Mouse (Mus musculus): ENCODE measurements around the gene Add2. TPM values are rescaled to one million over a fixed set of nuclear protein-coding genes. Genes with fewer than 3 reads are reported as not detected.
A peak's percentile ranks its signal among the peaks of the same experiment; 100 is the strongest.

The Add2 gene
- polyA plus RNA-seq, 1 experiment from 2014 or later: 19.1 TPM

DNA sequence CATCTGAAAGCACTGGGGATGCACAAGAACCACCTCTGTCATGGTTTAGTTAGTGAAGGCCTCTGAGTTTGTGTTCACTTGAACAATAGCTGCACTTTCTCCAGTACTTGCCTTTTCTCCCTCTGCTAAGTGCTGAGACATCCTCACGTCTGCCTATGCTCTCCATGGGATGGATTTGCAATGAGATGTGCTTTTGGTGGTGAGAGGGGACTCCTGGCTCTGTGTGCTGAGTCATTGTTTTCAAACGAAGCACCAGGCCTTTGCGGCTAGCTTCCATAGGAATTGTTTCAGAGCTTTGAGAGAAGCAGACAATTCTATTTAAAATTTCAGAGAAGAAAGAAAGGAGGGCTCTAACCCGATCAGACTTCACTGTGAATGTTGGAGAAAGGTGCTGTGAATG lies 76.2 kb downstream of the Add2 start:
- Histone ChIP-seq H3K9me3 (replicated peaks; ENCODE audit: control insufficient read depth, low read length) (no peaks in the 10 kb centered on the region), H3K27me3 (ENCODE audit: control insufficient read depth, insufficient read depth, low read length) (no peaks in the 10 kb centered on the region), H3K36me3 (replicated peaks; ENCODE audit: control insufficient read depth, insufficient read depth, low read depth, low read length) (no peaks in the 10 kb centered on the region), H3K9ac (replicated peaks; ENCODE audit: low read length) (no peak overlapping the region), H3K27ac (replicated peaks; ENCODE audit: low read depth, low read length) (no peak overlapping the region), H3K4me2 (ENCODE audit: low read depth, low read length) (no peak overlapping the region), H3K4me3 (ENCODE audit: low read depth, low read length) (no peak overlapping the region), H3K4me1 (ENCODE audit: control insufficient read depth, insufficient read depth, low read length) (no peaks in the 10 kb centered on the region)
- no peak for DNase-seq (ENCODE audit: low spot score)
- no peak for ATAC-seq (replicated peaks; ENCODE audit: insufficient number of reproducible peaks, low FRiP score, low TSS enrichment, low read depth)
- 74% methylated on average over 4 of the region's 4 CpGs for WGBS

DNA sequence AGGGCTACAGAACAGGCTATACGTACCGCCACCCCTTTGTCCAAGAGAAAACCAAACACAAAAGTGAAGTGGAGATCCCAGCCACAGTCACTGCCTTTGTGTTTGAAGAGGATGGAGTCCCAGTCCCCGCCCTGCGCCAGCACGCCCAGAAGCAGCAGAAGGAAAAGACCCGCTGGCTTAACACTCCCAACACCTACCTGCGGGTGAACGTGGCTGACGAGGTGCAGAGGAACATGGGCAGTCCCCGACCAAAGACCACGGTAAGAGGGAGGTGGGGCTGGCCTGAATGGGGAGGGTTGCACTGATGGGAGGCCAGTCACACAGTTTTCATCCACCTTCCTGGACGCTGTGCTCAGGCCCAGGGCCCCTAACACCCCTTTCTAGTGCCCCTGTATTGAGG lies 77.6 kb downstream of the Add2 start:
- H3K4me3 ChIP-seq (ENCODE audit: low read depth, low read length): no peak overlapping the region
- H3K36me3 ChIP-seq (replicated peaks; ENCODE audit: control insufficient read depth, insufficient read depth, low read depth, low read length): no peaks in the 10 kb centered on the region
- H3K27ac ChIP-seq (replicated peaks; ENCODE audit: low read depth, low read length): no peak overlapping the region
- no peak overlapping the region for H3K9ac ChIP-seq (replicated peaks; ENCODE audit: low read length)
- no peaks in the 10 kb centered on the region for H3K4me1 ChIP-seq (ENCODE audit: control insufficient read depth, insufficient read depth, low read length)
- no peak overlapping the region for H3K4me2 ChIP-seq (ENCODE audit: low read depth, low read length)
- ATAC-seq (replicated peaks; ENCODE audit: insufficient number of reproducible peaks, low FRiP score, low TSS enrichment, low read depth) (no peak), DNase-seq (ENCODE audit: low spot score) (no peak)
- WGBS: 83% methylated on average over 12 of the region's 12 CpGs
- no peaks in the 10 kb centered on the region for H3K27me3 ChIP-seq (ENCODE audit: control insufficient read depth, insufficient read depth, low read length)
- H3K9me3 ChIP-seq (replicated peaks; ENCODE audit: control insufficient read depth, low read length): no peaks in the 10 kb centered on the region

- no peaks in the 10 kb centered on the region for H3K27me3 ChIP-seq (ENCODE audit: control insufficient read depth, insufficient read depth, low read length)
- no peaks in the 10 kb centered on the region for H3K4me1 ChIP-seq (ENCODE audit: control insufficient read depth, insufficient read depth, low read length)
- H3K4me2 ChIP-seq (ENCODE audit: low read depth, low read length): no peak overlapping the region
- no peaks in the 10 kb centered on the region for H3K9me3 ChIP-seq (replicated peaks; ENCODE audit: control insufficient read depth, low read length)
- no peak for ATAC-seq (replicated peaks; ENCODE audit: insufficient number of reproducible peaks, low FRiP score, low TSS enrichment, low read depth)
- no peak overlapping the region for H3K27ac ChIP-seq (replicated peaks; ENCODE audit: low read depth, low read length)
- no peaks in the 10 kb centered on the region for H3K36me3 ChIP-seq (replicated peaks; ENCODE audit: control insufficient read depth, insufficient read depth, low read depth, low read length)
- H3K9ac ChIP-seq (replicated peaks; ENCODE audit: low read length): no peak overlapping the region
- WGBS: 91% methylated on average over 4 of the region's 4 CpGs
- no peak overlapping the region for H3K4me3 ChIP-seq (ENCODE audit: low read depth, low read length)
- DNase-seq (ENCODE audit: low spot score): no peak
Measured at GRCm38 (mm10) chr6:86107101-86107500, 78.6 kb downstream of the Add2 start.

- no peak overlapping the region for H3K9ac ChIP-seq (replicated peaks; ENCODE audit: low read length)
- H3K27me3 ChIP-seq (ENCODE audit: control insufficient read depth, insufficient read depth, low read length): no peaks in the 10 kb centered on the region
- WGBS: 86% methylated on average over 3 of the region's 3 CpGs
- DNase-seq (ENCODE audit: low spot score) (no peak), ATAC-seq (replicated peaks; ENCODE audit: insufficient number of reproducible peaks, low FRiP score, low TSS enrichment, low read depth) (no peak)
- H3K4me3 ChIP-seq (ENCODE audit: low read depth, low read length): no peak overlapping the region
- H3K27ac ChIP-seq (replicated peaks; ENCODE audit: low read depth, low read length): no peak overlapping the region
- H3K4me1 ChIP-seq (ENCODE audit: control insufficient read depth, insufficient read depth, low read length): no peaks in the 10 kb centered on the region
- H3K4me2 ChIP-seq (ENCODE audit: low read depth, low read length): no peak overlapping the region
- no peaks in the 10 kb centered on the region for H3K9me3 ChIP-seq (replicated peaks; ENCODE audit: control insufficient read depth, low read length)
- H3K36me3 ChIP-seq (replicated peaks; ENCODE audit: control insufficient read depth, insufficient read depth, low read depth, low read length): no peaks in the 10 kb centered on the region
Measured at GRCm38 (mm10) chr6:86115843-86116242, 87.4 kb downstream of the Add2 start.

GRCm38 (mm10) chr6:86123057-86123456 lies 94.6 kb downstream of the Add2 start:
- DNase-seq (ENCODE audit: low spot score): no peak
- no peak for ATAC-seq (replicated peaks; ENCODE audit: insufficient number of reproducible peaks, low FRiP score, low TSS enrichment, low read depth)

DNA sequence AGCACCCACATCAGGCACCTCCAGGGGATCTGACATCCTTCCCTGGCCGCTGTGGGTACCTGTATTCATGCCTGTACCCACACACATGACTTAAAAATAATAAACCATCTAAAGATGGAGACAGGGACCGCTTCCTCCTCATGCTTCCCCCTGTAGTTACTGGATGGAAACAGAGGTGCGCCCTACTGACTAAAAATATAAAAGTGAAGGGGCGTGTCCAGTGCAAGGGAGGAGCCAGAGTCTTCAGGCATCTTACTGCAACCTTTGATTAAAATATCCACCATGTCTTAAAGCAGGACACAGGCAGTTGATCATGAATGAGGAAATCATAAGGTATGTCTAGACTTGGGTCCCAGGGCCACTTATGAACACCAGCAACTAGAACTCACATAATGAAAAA lies 97.3 kb downstream of the Add2 start:
- Histone ChIP-seq H3K9ac (replicated peaks; ENCODE audit: low read length) (no peak overlapping the region), H3K27me3 (ENCODE audit: control insufficient read depth, insufficient read depth, low read length) (no peaks in the 10 kb centered on the region), H3K4me1 (ENCODE audit: control insufficient read depth, insufficient read depth, low read length) (no peaks in the 10 kb centered on the region), H3K9me3 (replicated peaks; ENCODE audit: control insufficient read depth, low read length) (no peaks in the 10 kb centered on the region), H3K36me3 (replicated peaks; ENCODE audit: control insufficient read depth, insufficient read depth, low read depth, low read length) (no peaks in the 10 kb centered on the region), H3K27ac (replicated peaks; ENCODE audit: low read depth, low read length) (no peak overlapping the region), H3K4me2 (ENCODE audit: low read depth, low read length) (no peak overlapping the region), H3K4me3 (ENCODE audit: low read depth, low read length) (no peak overlapping the region)
- WGBS: 76% methylated on average over 4 of the region's 4 CpGs
- no peak for DNase-seq (ENCODE audit: low spot score)
- no peak for ATAC-seq (replicated peaks; ENCODE audit: insufficient number of reproducible peaks, low FRiP score, low TSS enrichment, low read depth)

More at GRCm38 (mm10) chr6:86123057-86123456, 94.6 kb downstream of the Add2 start:
- Histone ChIP-seq H3K9ac (replicated peaks; ENCODE audit: low read length) (no peak overlapping the region), H3K27me3 (ENCODE audit: control insufficient read depth, insufficient read depth, low read length) (no peaks in the 10 kb centered on the region), H3K4me3 (ENCODE audit: low read depth, low read length) (no peak overlapping the region), H3K27ac (replicated peaks; ENCODE audit: low read depth, low read length) (no peak overlapping the region), H3K36me3 (replicated peaks; ENCODE audit: control insufficient read depth, insufficient read depth, low read depth, low read length) (no peaks in the 10 kb centered on the region), H3K4me2 (ENCODE audit: low read depth, low read length) (no peak overlapping the region), H3K9me3 (replicated peaks; ENCODE audit: control insufficient read depth, low read length) (no peaks in the 10 kb centered on the region), H3K4me1 (ENCODE audit: control insufficient read depth, insufficient read depth, low read length) (no peaks in the 10 kb centered on the region)
- 86% methylated on average over 4 of the region's 4 CpGs for WGBS

DNA sequence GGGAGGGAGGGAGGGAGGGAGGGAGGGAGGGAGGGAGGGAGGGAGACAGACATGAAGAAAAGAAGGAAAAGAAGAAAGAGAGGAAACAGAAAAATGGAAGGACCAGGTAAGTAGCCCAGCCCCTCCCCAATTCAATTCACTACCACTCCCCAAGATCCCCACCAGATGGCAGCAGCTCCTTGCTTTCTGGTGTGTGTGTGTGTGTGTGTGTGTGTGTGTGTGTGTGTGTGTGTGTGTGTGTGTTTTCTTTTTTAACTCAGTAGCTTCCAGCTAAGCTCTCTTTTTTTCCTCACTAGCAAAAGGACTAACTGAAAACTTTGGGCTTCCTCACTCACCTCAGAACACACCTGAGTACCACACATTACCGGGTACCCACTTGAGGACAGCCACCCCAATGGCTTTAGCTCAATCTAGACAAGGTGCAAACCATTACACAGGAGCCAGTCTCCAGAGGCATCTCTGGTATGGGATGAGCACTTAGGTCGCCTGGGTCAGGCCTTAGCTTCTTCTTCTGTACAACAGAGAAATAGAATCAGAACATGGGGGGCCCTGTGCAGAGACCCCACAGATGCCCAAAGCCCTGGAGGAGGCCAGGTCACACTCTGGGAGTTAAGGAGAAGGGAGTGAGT lies 98.6 kb downstream of the Add2 start:
- no peaks in the 10 kb centered on the region for H3K4me1 ChIP-seq (ENCODE audit: control insufficient read depth, insufficient read depth, low read length)
- WGBS: 61% methylated on average over 2 of the region's 2 CpGs
- no peak overlapping the region for H3K27ac ChIP-seq (replicated peaks; ENCODE audit: low read depth, low read length)
- H3K36me3 ChIP-seq (replicated peaks; ENCODE audit: control insufficient read depth, insufficient read depth, low read depth, low read length): no peaks in the 10 kb centered on the region
- DNase-seq (ENCODE audit: low spot score): peak; percentile 77
- no peak overlapping the region for H3K4me3 ChIP-seq (ENCODE audit: low read depth, low read length)
- no peaks in the 10 kb centered on the region for H3K27me3 ChIP-seq (ENCODE audit: control insufficient read depth, insufficient read depth, low read length)
- no peak overlapping the region for H3K9ac ChIP-seq (replicated peaks; ENCODE audit: low read length)
- H3K9me3 ChIP-seq (replicated peaks; ENCODE audit: control insufficient read depth, low read length): no peaks in the 10 kb centered on the region
- no peak for ATAC-seq (replicated peaks; ENCODE audit: insufficient number of reproducible peaks, low FRiP score, low TSS enrichment, low read depth)
- H3K4me2 ChIP-seq (ENCODE audit: low read depth, low read length): no peak overlapping the region

DNA sequence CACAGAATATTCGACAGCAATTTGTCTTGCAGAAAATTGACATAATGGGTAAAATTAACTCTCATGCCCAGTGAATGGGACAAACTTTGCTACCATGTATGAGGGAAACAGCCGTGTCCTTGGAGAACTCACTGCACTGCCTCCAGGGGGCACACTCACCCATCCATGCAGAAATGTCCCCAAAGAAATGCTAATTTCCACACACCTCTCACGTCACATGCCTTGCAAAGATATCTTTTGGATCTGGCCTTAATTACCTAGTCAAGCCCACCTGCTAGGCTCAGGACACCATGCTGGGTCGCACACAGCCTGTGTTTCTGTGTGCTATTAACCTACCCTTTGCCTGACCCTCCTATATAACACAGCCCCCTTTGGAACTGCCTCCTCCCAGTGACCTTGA lies 100.0 kb downstream of the Add2 start:
- Histone ChIP-seq H3K4me3 (ENCODE audit: low read depth, low read length) (no peak overlapping the region), H3K9me3 (replicated peaks; ENCODE audit: control insufficient read depth, low read length) (no peaks in the 10 kb centered on the region), H3K4me1 (ENCODE audit: control insufficient read depth, insufficient read depth, low read length) (no peaks in the 10 kb centered on the region), H3K36me3 (replicated peaks; ENCODE audit: control insufficient read depth, insufficient read depth, low read depth, low read length) (no peaks in the 10 kb centered on the region), H3K27me3 (ENCODE audit: control insufficient read depth, insufficient read depth, low read length) (no peaks in the 10 kb centered on the region), H3K9ac (replicated peaks; ENCODE audit: low read length) (no peak overlapping the region), H3K4me2 (ENCODE audit: low read depth, low read length) (no peak overlapping the region), H3K27ac (replicated peaks; ENCODE audit: low read depth, low read length) (no peak overlapping the region)
- WGBS: 46% methylated on average over 4 of the region's 4 CpGs
- ATAC-seq (replicated peaks; ENCODE audit: insufficient number of reproducible peaks, low FRiP score, low TSS enrichment, low read depth): no peak
- DNase-seq (ENCODE audit: low spot score): peak; percentile 7

All from embryonic facial prominence, embryonic 11.5 days (tissue).